ENCODE assay signal across 23 mouse cellular contexts in genomic region chr1:73634871-73635270, GRCm38 (mm10).
A peak's percentile ranks its signal among the peaks of the same experiment; 100 is the strongest.
DNase-seq lines count a peak whose midpoint lies in the region; ATAC-seq and TF ChIP-seq lines count a peak whose summit lies in the region.
"Had no signal": no experiment of that assay in that cellular context is flagged by ENCODE, and none has a peak within 500 bp of the region (broad histone marks: within the 10 kb centered on the region; RNA-seq: fewer than 3 reads in every experiment).

No protein-coding gene starts in this region.

- H3K36me3 ChIP-seq in hindbrain, postnatal 0 days (ENCODE audit: insufficient read depth, low read length) = no peaks in the 10 kb centered on the region
- no peaks in the 10 kb centered on the region for H3K36me3 ChIP-seq in hindbrain, embryonic 11.5 days (ENCODE audit: control insufficient read depth, insufficient read depth, low read length)
- H3K36me3 ChIP-seq in midbrain, postnatal 0 days (ENCODE audit: insufficient read depth, low read length) = no peaks in the 10 kb centered on the region
- H3K36me3 ChIP-seq in midbrain, embryonic 11.5 days (ENCODE audit: control insufficient read depth, insufficient read depth, low read length) = no peaks in the 10 kb centered on the region
- H3K36me3 ChIP-seq: embryonic facial prominence, embryonic 12.5 days; forebrain, embryonic 10.5 days; forebrain, embryonic 15.5 days; hindbrain, embryonic 13.5 days; midbrain, embryonic 15.5 days; stomach, embryonic 15.5 days had no signal

- H3K4me2 ChIP-seq in hindbrain, postnatal 0 days (ENCODE audit: low read depth, low read length) = no peak overlapping the region
- no peak overlapping the region for H3K4me2 ChIP-seq in hindbrain, embryonic 11.5 days (replicated peaks; ENCODE audit: low read depth, low read length)
- H3K4me2 ChIP-seq in midbrain, postnatal 0 days (ENCODE audit: low read depth, low read length, poor library complexity, severe bottlenecking) = no peak overlapping the region
- no peak overlapping the region for H3K4me2 ChIP-seq in midbrain, embryonic 11.5 days
- H3K4me2 ChIP-seq: embryonic facial prominence, embryonic 12.5 days; forebrain, embryonic 15.5 days; heart, embryonic 11.5 days; hindbrain, embryonic 13.5 days; midbrain, embryonic 15.5 days; stomach, embryonic 15.5 days had no signal

- WGBS in hindbrain, postnatal 0 days = 70% methylated on average over 4 of the region's 4 CpGs
- WGBS in hindbrain, embryonic 11.5 days = 95% methylated on average over 4 of the region's 4 CpGs
- WGBS in midbrain, postnatal 0 days = 84% methylated on average over 4 of the region's 4 CpGs
- WGBS in midbrain, embryonic 11.5 days = 90% methylated on average over 4 of the region's 4 CpGs

- H3K27ac ChIP-seq in hindbrain, postnatal 0 days = no peak overlapping the region
- H3K27ac ChIP-seq in hindbrain, embryonic 11.5 days (ENCODE audit: low read depth, low read length) = no peak overlapping the region
- H3K27ac ChIP-seq in midbrain, postnatal 0 days (ENCODE audit: low read depth, low read length) = no peak overlapping the region
- no peak overlapping the region for H3K27ac ChIP-seq in midbrain, embryonic 11.5 days (ENCODE audit: low read depth, low read length)
- H3K27ac ChIP-seq: embryonic facial prominence, embryonic 12.5 days; forebrain, embryonic 15.5 days; hindbrain, embryonic 13.5 days; midbrain, embryonic 15.5 days; stomach, embryonic 15.5 days had no signal

- no peak for ATAC-seq in cerebellum, adult (ENCODE audit: insufficient number of reproducible peaks, low FRiP score, low TSS enrichment)
- ATAC-seq in hindbrain, postnatal 0 days = no peak
- no peak for ATAC-seq in hindbrain, embryonic 11.5 days (ENCODE audit: low FRiP score)
- no peak for ATAC-seq in midbrain, postnatal 0 days (ENCODE audit: low FRiP score)
- ATAC-seq in midbrain, embryonic 11.5 days (ENCODE audit: low FRiP score) = no peak
- ATAC-seq: forebrain, embryonic 15.5 days; intestine, postnatal 0 days; midbrain, embryonic 15.5 days had no signal

- no peaks in the 10 kb centered on the region; the same call in 1 of the 2 replicates for H3K4me1 ChIP-seq in hindbrain, postnatal 0 days (ENCODE audit: insufficient read depth, low read length)
- H3K4me1 ChIP-seq in hindbrain, embryonic 11.5 days (replicated peaks; ENCODE audit: control insufficient read depth, insufficient read depth, low read length) = no peaks in the 10 kb centered on the region
- no peaks in the 10 kb centered on the region for H3K4me1 ChIP-seq in midbrain, postnatal 0 days (ENCODE audit: insufficient read depth, low read length)
- peaks cover 4% of the 10 kb centered on the region; the same call in 1 of the 2 replicates for H3K4me1 ChIP-seq in midbrain, embryonic 11.5 days (ENCODE audit: control insufficient read depth, insufficient read depth, low read length)
- H3K4me1 ChIP-seq: embryonic facial prominence, embryonic 12.5 days; hindbrain, embryonic 13.5 days; midbrain, embryonic 15.5 days; stomach, embryonic 15.5 days had no signal

- no peak overlapping the region for H3K4me3 ChIP-seq in hindbrain, postnatal 0 days (ENCODE audit: low read length)
- no peak overlapping the region for H3K4me3 ChIP-seq in hindbrain, embryonic 11.5 days (ENCODE audit: low read depth, low read length)
- H3K4me3 ChIP-seq in midbrain, postnatal 0 days (ENCODE audit: low read depth, low read length) = no peak overlapping the region
- H3K4me3 ChIP-seq in midbrain, embryonic 11.5 days (ENCODE audit: low read depth, low read length) = no peak overlapping the region
- H3K4me3 ChIP-seq: embryonic facial prominence, embryonic 12.5 days; forebrain, embryonic 10.5 days; forebrain, embryonic 15.5 days; hindbrain, embryonic 13.5 days; midbrain, embryonic 15.5 days; stomach, embryonic 15.5 days had no signal

- H3K9ac ChIP-seq in hindbrain, postnatal 0 days (replicated peaks; ENCODE audit: low read length) = no peak overlapping the region
- H3K9ac ChIP-seq in hindbrain, embryonic 11.5 days (ENCODE audit: low read depth, low read length) = no peak overlapping the region
- H3K9ac ChIP-seq in midbrain, postnatal 0 days (replicated peaks; ENCODE audit: low read length, poor library complexity, severe bottlenecking) = no peak overlapping the region
- H3K9ac ChIP-seq in midbrain, embryonic 11.5 days (ENCODE audit: low read length) = no peak overlapping the region
- H3K9ac ChIP-seq: embryonic facial prominence, embryonic 12.5 days; forebrain, embryonic 15.5 days; hindbrain, embryonic 13.5 days; midbrain, embryonic 15.5 days; stomach, embryonic 15.5 days had no signal

- H3K27me3 ChIP-seq in hindbrain, postnatal 0 days (ENCODE audit: insufficient read depth, low read length) = no peaks in the 10 kb centered on the region
- H3K27me3 ChIP-seq in hindbrain, embryonic 11.5 days (ENCODE audit: control insufficient read depth, insufficient read depth, low read length) = no peaks in the 10 kb centered on the region
- no peaks in the 10 kb centered on the region for H3K27me3 ChIP-seq in midbrain, postnatal 0 days (ENCODE audit: insufficient read depth, low read length)
- H3K27me3 ChIP-seq in midbrain, embryonic 11.5 days (ENCODE audit: control insufficient read depth, insufficient read depth, low read length) = no peaks in the 10 kb centered on the region
- H3K27me3 ChIP-seq: embryonic facial prominence, embryonic 12.5 days; forebrain, embryonic 15.5 days; midbrain, embryonic 15.5 days; stomach, embryonic 15.5 days had no signal

- peak; percentile 12 to 27 for DNase-seq in cerebellum, adult 18-20 months
- DNase-seq in hindbrain, postnatal 0 days (ENCODE audit: low spot score) = peak; percentile 34
- DNase-seq in hindbrain, embryonic 11.5 days (ENCODE audit: low spot score) = no peak
- peak; percentile 35 for DNase-seq in midbrain, postnatal 0 days (ENCODE audit: low spot score)
- no peak for DNase-seq in midbrain, embryonic 11.5 days (ENCODE audit: low spot score, missing footprints)
- DNase-seq: B cell, adult 2 months; embryo, embryonic 11 days; gastrocnemius, postnatal 25 days; heart, postnatal 36 days; kidney, adult 9 months; kidney, postnatal 10 days; layer of hippocampus, postnatal 36 days; liver; right cerebral cortex, postnatal 25 days had no signal

- TF ChIP-seq CTCF in hindbrain, postnatal 0 days (IDR thresholded peaks at IDR 0.05; ENCODE audit: low read depth) = no peak
- TF ChIP-seq CTCF in midbrain, postnatal 0 days (IDR thresholded peaks at IDR 0.05) = no peak

- no peaks in the 10 kb centered on the region for H3K9me3 ChIP-seq in hindbrain, postnatal 0 days (ENCODE audit: low read length)
- H3K9me3 ChIP-seq in hindbrain, embryonic 11.5 days (ENCODE audit: control insufficient read depth, low read length) = no peaks in the 10 kb centered on the region
- H3K9me3 ChIP-seq in midbrain, postnatal 0 days (ENCODE audit: low read length) = no peaks in the 10 kb centered on the region
- no peaks in the 10 kb centered on the region for H3K9me3 ChIP-seq in midbrain, embryonic 11.5 days (ENCODE audit: control insufficient read depth, low read length)
- H3K9me3 ChIP-seq: embryonic facial prominence, embryonic 12.5 days; forebrain, embryonic 10.5 days; forebrain, embryonic 15.5 days; hindbrain, embryonic 13.5 days; midbrain, embryonic 15.5 days; stomach, embryonic 15.5 days had no signal

Comparison
In these comparisons a context has a peak if more than half of its experiments do, and no peak if none do; other contexts are left out.
1. DNase-seq: peak in cerebellum, adult 18-20 months (2 of 2), hindbrain, postnatal 0 days (single experiment) and midbrain, postnatal 0 days (single experiment); none in hindbrain, embryonic 11.5 days (single experiment) and midbrain, embryonic 11.5 days (single experiment).